Mouse (Mus musculus): ENCODE data around the gene Arid3a.

The Arid3a gene

GRCm38 (mm10) chr10:79908167-79909091 lies 18.4 kb upstream of the Arid3a start, which contains the start of gene Med16:
Gene Med16, minus strand, starts transcription at chr10:79908923.
- DNase-seq (ENCODE audit: low spot score) = peak; percentile 96

- DNase-seq (ENCODE audit: low spot score) = no peak
Measured at GRCm38 (mm10) chr10:79909092-79909922, 17.5 kb upstream of the Arid3a start.

GRCm38 (mm10) chr10:79910556-79910955 lies 16.3 kb upstream of the Arid3a start, which contains the start of gene Gm26602:
Gene Gm26602, plus strand, starts transcription at chr10:79910856.
- DNase-seq (ENCODE audit: low spot score) = no peak

GRCm38 (mm10) chr10:79912412-79912811 lies 14.4 kb upstream of the Arid3a start:
- DNase-seq (ENCODE audit: low spot score) = no peak

GRCm38 (mm10) chr10:79914131-79914947 lies 12.5 kb upstream of the Arid3a start:
- no peak for DNase-seq (ENCODE audit: low spot score)

GRCm38 (mm10) chr10:79914948-79915596 lies 11.8 kb upstream of the Arid3a start:
- peak; percentile 80 for DNase-seq (ENCODE audit: low spot score)

- no peak for DNase-seq (ENCODE audit: low spot score)
Measured at GRCm38 (mm10) chr10:79916081-79916480, 10.8 kb upstream of the Arid3a start.

- peak; percentile 74 for DNase-seq (ENCODE audit: low spot score)
Measured at GRCm38 (mm10) chr10:79916808-79917531, 9.9 kb upstream of the Arid3a start, which contains the start of gene Kiss1r. Gene Kiss1r, plus strand, starts transcription at chr10:79916971.

- peak; percentile 3 for DNase-seq (ENCODE audit: low spot score)
Measured at GRCm38 (mm10) chr10:79917532-79918100, 9.2 kb upstream of the Arid3a start.

- no peak for DNase-seq (ENCODE audit: low spot score)
Measured at GRCm38 (mm10) chr10:79918231-79919078, 8.4 kb upstream of the Arid3a start.

- DNase-seq (ENCODE audit: low spot score) = no peak
Measured at GRCm38 (mm10) chr10:79919251-79919849, 7.5 kb upstream of the Arid3a start.

- DNase-seq (ENCODE audit: low spot score) = peak; percentile 3
Measured at GRCm38 (mm10) chr10:79920056-79920890, 6.6 kb upstream of the Arid3a start.

GRCm38 (mm10) chr10:79920958-79921535 lies 5.8 kb upstream of the Arid3a start, which contains the start of gene R3hdm4:
Gene R3hdm4, minus strand, starts transcription at chr10:79921208.
- no peak for DNase-seq (ENCODE audit: low spot score)

GRCm38 (mm10) chr10:79921572-79921971 lies 5.3 kb upstream of the Arid3a start:
- DNase-seq (ENCODE audit: low spot score) = no peak

- peak; percentile 91 for DNase-seq (ENCODE audit: low spot score)
Measured at GRCm38 (mm10) chr10:79924998-79925784, 1.7 kb upstream of the Arid3a start.

GRCm38 (mm10) chr10:79925785-79926490 lies 905 bp upstream of the Arid3a start:
- no peak for DNase-seq (ENCODE audit: low spot score)
